Mouse (Mus musculus) cerebellum, postnatal 36 days (tissue): ENCODE measurements around the gene Wdr83.
"Not testable (repeated sequence)": the region's sequence is repeated elsewhere in the genome, so short reads cannot be mapped to it uniquely, and the experiment has no call there.

Experiments used
- DNase-seq, 2 experiments: peaks; one replicate each; pipeline ENCODE4 v3.0.0; 2021 to 2022; ENCODE audit warnings: mixed read lengths in 2 of 2

Gene Wdr83

GRCm38 (mm10) chr8:85081216-85081555 lies at the start of gene Wdr83:
Gene Wdr83, minus strand, starts transcription at chr8:85081306.
- DNase-seq, result no peak

GRCm38 (mm10) chr8:85123691-85124090 lies 42.6 kb upstream of the Wdr83 start:
- DNase-seq, result no peak

GRCm38 (mm10) chr8:85122995-85123394 lies 41.9 kb upstream of the Wdr83 start, which contains the start of gene Zfp791:
Gene Zfp791, minus strand, starts transcription at chr8:85123095.
- no peak for DNase-seq

DNA sequence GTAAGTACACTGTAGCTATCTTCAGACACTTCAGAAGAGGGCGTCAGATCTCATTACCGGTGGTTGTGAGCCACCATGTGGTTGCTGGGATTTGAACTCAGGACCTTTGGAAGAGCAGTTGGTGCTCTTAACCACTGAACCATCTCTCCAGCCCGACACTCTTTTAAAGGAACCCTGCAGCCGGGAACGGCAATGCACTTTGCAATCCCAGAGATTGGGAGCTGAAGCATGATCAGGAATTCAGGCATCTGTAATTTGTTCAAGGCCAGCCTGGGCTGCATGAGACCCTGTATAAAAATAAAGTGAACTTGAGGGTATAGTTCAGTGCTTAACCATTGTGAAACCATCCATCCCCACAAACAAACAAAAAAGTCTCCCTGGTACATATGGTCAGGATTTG lies 39.1 kb upstream of the Wdr83 start:
- not testable (repeated sequence) for DNase-seq

- DNase-seq, result peak; percentile 87
Measured at GRCm38 (mm10) chr8:85119052-85119981, 38.2 kb upstream of the Wdr83 start.

DNA sequence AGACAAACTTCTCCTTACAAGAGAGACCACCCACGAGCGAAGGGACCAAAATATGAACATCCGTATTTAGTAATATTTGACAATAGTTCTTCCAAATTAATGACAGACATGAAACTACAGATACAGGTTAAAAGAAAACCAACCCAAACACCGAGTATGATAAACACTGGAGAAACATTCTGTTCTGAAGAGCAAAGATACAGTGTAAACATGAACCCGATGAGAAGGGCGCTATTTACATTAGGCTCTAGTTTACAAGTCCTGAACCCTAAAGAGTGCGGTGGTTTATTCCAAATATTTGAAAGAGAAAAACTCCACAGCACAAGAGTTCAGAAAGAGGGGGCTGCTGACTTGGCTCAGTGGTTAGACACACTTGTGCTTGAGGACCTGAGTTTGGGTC lies 35.9 kb upstream of the Wdr83 start:
- DNase-seq, result no peak

GRCm38 (mm10) chr8:85115501-85115900 lies 34.4 kb upstream of the Wdr83 start:
- DNase-seq, result no peak

DNA sequence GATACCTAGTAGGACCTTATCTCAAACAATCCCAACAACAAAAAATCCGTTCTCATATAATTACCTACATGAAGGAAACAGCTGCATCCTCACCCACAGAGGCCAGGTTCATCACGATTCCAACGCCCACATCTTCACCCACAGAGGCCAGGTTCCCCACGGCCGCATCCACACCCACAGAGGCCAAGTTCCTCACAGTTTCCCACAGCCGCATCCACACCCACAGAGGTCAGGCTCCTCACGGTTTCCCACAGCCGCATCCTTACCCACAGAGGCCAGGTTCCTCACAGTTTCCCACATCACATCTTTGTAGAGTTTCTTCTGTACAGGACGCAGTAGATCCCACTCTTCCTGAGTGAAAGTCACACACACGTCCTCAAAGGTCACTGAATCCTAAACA lies 32.1 kb upstream of the Wdr83 start:
- no peak for DNase-seq

DNA sequence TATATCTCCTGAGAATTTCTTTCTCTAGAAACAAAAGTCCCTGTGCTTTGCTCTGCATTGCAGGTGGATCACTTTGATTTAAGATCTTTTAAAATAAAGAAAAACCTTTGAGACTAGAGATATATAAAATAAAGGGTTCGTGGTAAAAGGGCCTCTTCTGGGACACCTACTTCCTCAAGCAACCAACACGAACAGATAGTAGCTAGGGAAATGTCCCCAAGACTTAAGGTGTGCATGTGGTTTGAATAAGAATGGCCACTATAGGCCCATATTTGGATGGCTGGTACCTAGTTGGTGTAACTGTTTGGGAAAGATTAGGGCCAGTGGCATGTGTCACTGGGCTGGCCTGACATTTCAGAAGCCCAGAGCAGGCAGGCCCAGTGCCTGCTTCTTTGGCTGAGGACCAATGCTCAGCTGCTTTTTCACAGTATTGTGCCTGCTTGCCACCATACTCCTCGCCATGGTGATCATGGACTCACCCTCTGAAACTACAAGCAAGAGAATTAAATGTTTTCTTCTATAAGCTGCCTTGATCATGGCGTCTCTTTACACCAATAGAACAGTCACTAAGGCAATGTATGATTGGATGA lies 19.1 kb upstream of the Wdr83 start:
- no peak for DNase-seq

DNA sequence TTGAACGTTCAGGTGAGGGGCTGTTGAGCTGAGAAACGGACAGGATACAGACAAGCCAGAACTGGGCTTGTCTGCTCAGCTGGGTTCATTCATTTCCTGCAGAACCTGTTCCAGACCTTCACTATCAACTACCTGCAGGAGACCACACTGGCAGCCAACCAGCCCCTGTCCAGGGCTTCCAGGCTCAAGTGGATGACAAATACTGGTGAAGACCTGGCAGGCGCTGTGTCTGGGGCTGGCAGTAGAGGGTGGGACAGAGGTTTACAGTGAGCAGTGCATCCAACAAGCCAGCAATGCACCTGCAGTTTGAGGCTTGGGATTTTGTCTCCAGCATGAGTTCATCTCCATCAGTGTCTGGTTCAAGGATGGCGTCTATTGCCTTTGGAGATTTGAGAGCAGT lies 15.7 kb upstream of the Wdr83 start:
- no peak for DNase-seq

GRCm38 (mm10) chr8:85096196-85096595 lies 15.1 kb upstream of the Wdr83 start:
- DNase-seq, result no peak

DNA sequence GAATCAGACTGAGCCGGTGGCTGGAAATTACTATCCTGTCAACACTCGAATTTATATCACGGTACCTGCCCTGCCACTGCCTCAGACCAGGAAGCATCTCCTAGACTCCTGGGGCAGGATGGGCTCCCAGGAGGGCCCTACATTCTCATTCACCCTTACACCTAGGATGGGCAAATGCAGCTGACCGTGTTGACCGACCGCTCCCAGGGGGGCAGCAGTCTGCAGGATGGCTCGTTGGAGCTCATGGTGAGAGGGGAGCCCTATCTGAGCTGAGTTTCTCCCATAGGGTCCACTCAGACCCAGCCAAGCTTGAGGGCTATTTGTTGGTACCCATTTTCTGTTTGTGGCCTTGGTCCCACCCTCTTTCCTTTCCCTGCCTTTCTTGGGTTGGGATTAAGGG lies 14.5 kb upstream of the Wdr83 start:
- no peak for DNase-seq

DNA sequence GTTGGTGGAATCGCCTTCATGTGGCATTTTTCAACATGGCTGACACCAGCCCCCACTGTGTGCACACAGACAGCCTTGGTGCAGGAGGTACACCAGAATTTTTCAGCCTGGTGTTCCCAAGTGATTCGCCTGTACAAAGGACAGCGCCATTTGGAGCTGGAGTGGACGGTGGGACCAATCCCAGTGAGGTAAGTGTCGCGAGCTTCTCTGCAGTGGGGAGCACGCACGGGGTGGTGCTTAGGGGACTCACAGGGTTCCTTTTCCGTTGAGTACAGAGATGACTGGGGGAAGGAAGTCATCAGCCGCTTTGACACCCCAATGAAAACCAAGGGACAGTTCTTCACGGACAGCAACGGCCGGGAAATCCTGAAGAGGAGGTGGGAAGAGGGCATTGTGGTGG lies 13.9 kb upstream of the Wdr83 start:
- no peak for DNase-seq

- no peak for DNase-seq
Measured at GRCm38 (mm10) chr8:85091526-85092090, 10.5 kb upstream of the Wdr83 start.

GRCm38 (mm10) chr8:85090856-85091255 lies 9.8 kb upstream of the Wdr83 start:
- DNase-seq, result no peak

DNA sequence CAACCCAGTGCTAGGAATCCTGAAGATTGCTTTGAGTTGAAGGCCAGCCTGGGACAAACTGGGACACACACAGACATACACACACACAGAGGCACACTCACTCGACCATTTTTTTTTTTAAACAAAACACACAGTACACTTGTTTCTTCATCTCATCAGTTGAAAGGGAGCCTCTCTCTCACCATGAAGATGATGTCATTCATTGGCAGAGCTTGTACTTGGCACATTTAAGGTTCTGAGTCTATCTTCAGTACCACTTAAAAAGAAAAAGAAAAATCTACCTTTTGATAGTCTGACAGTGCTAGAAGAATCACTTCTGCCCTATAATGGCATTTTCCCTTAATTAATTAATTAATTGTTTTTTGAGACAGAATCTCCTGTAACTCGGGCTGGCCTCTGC lies 7.7 kb upstream of the Wdr83 start:
- DNase-seq, result no peak

DNA sequence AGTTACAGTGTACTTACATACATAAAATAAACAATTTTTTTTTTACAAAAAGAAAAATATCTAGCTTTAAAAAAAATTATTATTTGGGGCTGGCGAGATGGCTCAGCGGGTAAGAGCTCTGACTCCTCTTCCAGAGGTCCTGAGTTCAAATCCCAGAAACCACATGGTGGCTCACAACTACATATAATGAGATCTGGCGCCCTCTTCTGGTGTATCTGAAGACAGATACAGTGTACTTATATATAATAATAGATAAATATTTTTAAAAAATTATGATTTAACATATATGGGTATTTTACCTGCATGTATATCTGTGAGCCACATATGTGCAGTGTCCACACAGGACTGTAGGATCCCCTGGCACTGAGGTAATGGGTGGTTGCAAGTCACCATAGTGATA lies 5.1 kb upstream of the Wdr83 start:
- DNase-seq, result no peak

- DNase-seq, result no peak
Measured at GRCm38 (mm10) chr8:85084633-85085032, 3.5 kb upstream of the Wdr83 start.

DNA sequence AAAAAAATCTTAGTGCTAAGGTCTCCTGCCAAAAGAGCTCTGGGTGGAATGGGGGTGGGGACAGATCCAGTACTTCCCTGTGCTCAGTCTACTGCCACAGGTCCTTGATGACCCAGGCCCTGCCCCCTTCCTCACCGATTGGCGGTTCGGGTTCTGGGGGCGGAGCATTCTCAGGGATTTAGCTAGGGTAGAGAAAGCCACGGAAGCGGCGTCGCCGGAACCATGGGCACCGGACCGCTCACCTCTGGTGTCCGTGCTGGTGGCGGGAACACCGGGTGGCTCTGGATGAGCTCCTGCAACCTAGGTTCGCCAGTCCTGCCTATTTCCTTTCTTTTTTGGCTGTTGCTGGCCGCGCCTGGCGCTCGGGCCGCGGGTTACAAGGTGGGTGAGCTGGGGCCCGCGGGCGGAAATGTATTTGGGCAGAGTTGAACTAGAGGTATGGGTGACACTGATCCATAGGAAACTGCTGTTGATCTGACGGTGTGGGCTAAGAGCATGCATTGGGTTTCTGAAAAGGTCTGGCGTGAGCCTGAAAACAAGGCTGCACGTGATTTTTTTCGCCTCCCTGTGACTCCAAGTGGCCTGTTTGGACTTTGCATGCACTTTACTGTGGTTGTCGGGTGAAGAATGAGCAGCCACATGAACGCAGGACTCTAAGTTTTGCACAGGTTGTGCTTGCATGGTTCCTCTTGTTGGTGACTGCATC lies 2.2 kb upstream of the Wdr83 start, which contains the start of gene Man2b1:
TSS of gene Man2b1 (plus strand) at position 163 of the 706 bp plus-strand sequence.
- DNase-seq, result peak; percentile 83 to 87

- not testable (repeated sequence) for DNase-seq
Measured at GRCm38 (mm10) chr8:85082169-85082568, 1.1 kb upstream of the Wdr83 start.

DNA sequence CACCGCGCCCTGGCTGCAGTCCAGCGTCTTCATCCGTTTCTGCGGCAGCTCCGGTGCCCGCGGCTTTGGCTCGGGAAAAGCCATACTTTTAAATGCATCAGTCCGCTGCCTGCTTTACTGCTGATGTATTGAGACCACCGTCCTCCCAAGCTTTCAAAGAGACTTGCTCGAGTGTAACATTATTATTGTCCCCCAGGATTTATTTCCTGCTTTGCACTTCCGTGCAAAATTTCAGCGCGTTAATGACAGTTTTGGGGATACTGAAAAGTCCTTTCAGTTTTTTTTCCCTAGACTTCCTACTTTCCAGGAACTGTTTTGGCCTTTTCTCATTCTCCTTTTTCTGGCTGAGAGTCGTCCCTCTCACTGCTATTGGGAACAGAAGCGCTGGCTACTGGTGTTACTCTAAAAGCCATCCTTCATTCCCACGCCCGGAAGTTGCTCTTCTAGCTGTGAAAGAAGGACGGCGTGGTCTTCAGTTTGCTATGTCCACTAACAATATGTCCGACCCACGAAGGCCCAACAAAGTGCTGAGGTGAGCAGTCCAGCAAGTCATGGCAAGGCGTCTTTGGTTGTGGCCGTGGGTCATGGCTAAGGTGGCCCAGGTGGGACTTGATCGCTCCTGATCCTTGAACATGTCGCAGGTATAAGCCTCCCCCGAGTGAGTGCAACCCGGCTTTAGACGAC lies 432 bp downstream of the Wdr83 start, which contains the start of gene Wdr83os:
TSS of gene Wdr83os (plus strand) at position 209 of the 684 bp plus-strand sequence.
- peak; percentile 50 to 70 for DNase-seq

DNA sequence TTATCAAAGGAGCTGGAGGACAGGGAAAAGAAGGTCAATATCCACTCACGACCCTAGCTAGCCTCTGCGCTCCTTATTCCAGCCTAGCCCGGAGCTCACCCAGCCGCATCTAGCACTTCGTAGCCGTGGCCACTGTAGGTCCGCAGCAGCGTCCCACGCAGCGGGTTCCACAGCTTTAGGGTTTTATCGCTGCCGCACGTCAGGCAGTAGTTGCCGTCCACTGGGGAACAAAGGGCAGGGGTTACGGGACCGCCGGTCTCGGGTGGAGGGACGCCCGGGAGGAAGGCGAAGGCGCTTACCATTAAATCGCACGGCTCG lies 933 bp downstream of the Wdr83 start:
- DNase-seq, result peak in 1 of 2 experiments; percentile 43

DNA sequence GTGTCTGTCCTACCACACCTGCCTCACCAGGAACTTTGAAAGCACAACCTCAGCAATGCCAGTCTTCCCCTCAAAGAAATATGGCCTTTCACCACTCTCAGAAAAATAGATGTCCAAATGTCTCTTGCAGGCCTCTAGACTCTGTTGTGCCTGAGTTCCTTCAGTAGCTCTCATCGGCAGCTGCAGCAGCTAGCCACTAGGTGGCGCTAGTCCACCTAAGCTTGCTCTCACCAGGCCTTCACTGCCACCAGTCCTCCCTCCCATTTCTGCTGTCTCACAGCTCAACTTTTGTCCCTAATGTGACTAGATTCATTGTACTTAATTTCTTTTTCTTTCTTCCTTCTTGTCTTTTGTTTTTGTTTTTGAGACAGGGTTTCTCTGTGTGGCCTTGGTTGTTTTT lies 4.1 kb downstream of the Wdr83 start:
- peak; percentile 76 to 80 for DNase-seq
